Mouse (Mus musculus): ENCODE measurements around the gene Srsf4. TPM values are rescaled to one million over a fixed set of nuclear protein-coding genes. Genes with fewer than 3 reads are reported as not detected.

The Srsf4 gene
- polyA plus RNA-seq, 1 experiment from 2014 or later: 131 TPM

- Histone ChIP-seq H3K27ac (ENCODE audit: low read depth) (no peak overlapping the region), H3K9ac (no peak overlapping the region)
Observed at GRCm38 (mm10) chr4:131833971-131834609, 39.3 kb upstream of the Srsf4 start.

GRCm38 (mm10) chr4:131836351-131836881 lies 37.0 kb upstream of the Srsf4 start:
- Histone ChIP-seq H3K4me2 (peak overlapping the region; percentile 98), H3K4me1 (ENCODE audit: insufficient read depth) (no peaks in the 10 kb centered on the region), H3K27me3 (ENCODE audit: insufficient read depth, low read length) (peaks cover 24% of the 10 kb centered on the region), H3K36me3 (ENCODE audit: insufficient read depth) (no peaks in the 10 kb centered on the region), H3K9me3 (ENCODE audit: low read depth, low read length) (no peaks in the 10 kb centered on the region), H3K4me3 (ENCODE audit: low read depth, low read length) (peak overlapping the region; percentile 66), H3K27ac (ENCODE audit: low read depth) (no peak overlapping the region), H3K9ac (peak overlapping the region; percentile 72)
- DNase-seq: peak; percentile 57
- 0 out of 2 replicates have a peak, but pooled peaks have one; percentile 6 for ATAC-seq (ENCODE audit: insufficient read depth)
- TF ChIP-seq CTCF (IDR thresholded peaks at IDR 0.05; ENCODE audit: low read depth): no peak
- 1% methylated on average over 36 of the region's 39 CpGs for WGBS

More at GRCm38 (mm10) chr4:131833971-131834609, 39.3 kb upstream of the Srsf4 start:
- no peak overlapping the region for H3K4me3 ChIP-seq (ENCODE audit: low read depth, low read length)
- peak; percentile 53 for DNase-seq
- WGBS: 22% methylated on average over 9 of the region's 9 CpGs
- TF ChIP-seq CTCF (IDR thresholded peaks at IDR 0.05; ENCODE audit: low read depth): peak; percentile 52
- no peaks in the 10 kb centered on the region; the same call in 1 of the 2 replicates for H3K4me1 ChIP-seq (ENCODE audit: insufficient read depth)
- no peak for ATAC-seq (ENCODE audit: insufficient read depth)
- no peak overlapping the region for H3K4me2 ChIP-seq
- peaks cover 24% of the 10 kb centered on the region for H3K27me3 ChIP-seq (ENCODE audit: insufficient read depth, low read length)
- H3K9me3 ChIP-seq (ENCODE audit: low read depth, low read length): no peaks in the 10 kb centered on the region
- H3K36me3 ChIP-seq (ENCODE audit: insufficient read depth): no peaks in the 10 kb centered on the region

GRCm38 (mm10) chr4:131836891-131837491 lies 36.4 kb upstream of the Srsf4 start:
- Histone ChIP-seq H3K9ac (peak overlapping the region; percentile 72), H3K4me1 (ENCODE audit: insufficient read depth) (no peaks in the 10 kb centered on the region), H3K4me2 (peak overlapping the region; percentile 98), H3K27ac (ENCODE audit: low read depth) (no peak overlapping the region), H3K27me3 (ENCODE audit: insufficient read depth, low read length) (peaks cover 24% of the 10 kb centered on the region), H3K4me3 (ENCODE audit: low read depth, low read length) (peak overlapping the region; percentile 66), H3K36me3 (ENCODE audit: insufficient read depth) (no peaks in the 10 kb centered on the region), H3K9me3 (ENCODE audit: low read depth, low read length) (no peaks in the 10 kb centered on the region)
- peak; percentile 20; the same call in 1 of the 2 replicates for ATAC-seq (ENCODE audit: insufficient read depth)
- WGBS: under 1% methylated on average over 76 of the region's 76 CpGs
- peak; percentile 66 for DNase-seq
- TF ChIP-seq CTCF (IDR thresholded peaks at IDR 0.05; ENCODE audit: low read depth): no peak

GRCm38 (mm10) chr4:131837872-131838524 lies 35.4 kb upstream of the Srsf4 start, which contains the start of gene Ptpru:
Gene Ptpru, minus strand, starts transcription at chr4:131838288.
- H3K9ac ChIP-seq: peak within 1 kb of the TSS; percentile 72
- peak; percentile 80 for TF ChIP-seq CTCF (IDR thresholded peaks at IDR 0.05; ENCODE audit: low read depth)
- H3K36me3 ChIP-seq (ENCODE audit: insufficient read depth): no peaks in the 10 kb centered on the region
- DNase-seq: peak; percentile 93
- peak; percentile 83 for ATAC-seq (ENCODE audit: insufficient read depth)
- H3K4me2 ChIP-seq: peak within 1 kb of the TSS; percentile 98
- no peaks in the 10 kb centered on the region for H3K9me3 ChIP-seq (ENCODE audit: low read depth, low read length)
- under 1% methylated on average over 72 of the region's 72 CpGs for WGBS
- H3K4me3 ChIP-seq (ENCODE audit: low read depth, low read length): peak within 1 kb of the TSS; percentile 66
- H3K4me1 ChIP-seq (ENCODE audit: insufficient read depth): no peaks in the 10 kb centered on the region
- H3K27ac ChIP-seq (ENCODE audit: low read depth): no peak within 1 kb of the TSS
- peaks cover 24% of the 10 kb centered on the region for H3K27me3 ChIP-seq (ENCODE audit: insufficient read depth, low read length)

GRCm38 (mm10) chr4:131843290-131843743 lies 30.1 kb upstream of the Srsf4 start, which contains the start of gene Mecr:
Gene Mecr, plus strand, starts transcription at chr4:131843470.
- Histone ChIP-seq H3K4me3 (ENCODE audit: low read depth, low read length) (peak within 1 kb of the TSS; percentile 95), H3K27ac (ENCODE audit: low read depth) (no peak within 1 kb of the TSS), H3K9me3 (ENCODE audit: low read depth, low read length) (no peaks in the 10 kb centered on the region), H3K4me1 (ENCODE audit: insufficient read depth) (no peaks in the 10 kb centered on the region), H3K27me3 (ENCODE audit: insufficient read depth, low read length) (no peaks in the 10 kb centered on the region), H3K4me2 (peak within 1 kb of the TSS; percentile 82), H3K36me3 (ENCODE audit: insufficient read depth) (peaks cover 5% of the 10 kb centered on the region; the same call in 1 of the 2 replicates), H3K9ac (peak within 1 kb of the TSS; percentile 74)
- TF ChIP-seq CTCF (IDR thresholded peaks at IDR 0.05; ENCODE audit: low read depth): no peak
- DNase-seq (peak; percentile 97), ATAC-seq (ENCODE audit: insufficient read depth) (peak; percentile 88)
- WGBS: under 1% methylated on average over 37 of the region's 37 CpGs

GRCm38 (mm10) chr4:131845991-131846778 lies 27.2 kb upstream of the Srsf4 start:
- DNase-seq (no peak), ATAC-seq (ENCODE audit: insufficient read depth) (no peak)
- H3K9ac ChIP-seq: no peak overlapping the region
- WGBS: 78% methylated on average over 8 of the region's 8 CpGs
- H3K27me3 ChIP-seq (ENCODE audit: insufficient read depth, low read length): no peaks in the 10 kb centered on the region
- no peak overlapping the region for H3K27ac ChIP-seq (ENCODE audit: low read depth)
- H3K4me2 ChIP-seq: no peak overlapping the region
- H3K4me3 ChIP-seq (ENCODE audit: low read depth, low read length): no peak overlapping the region
- no peaks in the 10 kb centered on the region for H3K9me3 ChIP-seq (ENCODE audit: low read depth, low read length)
- TF ChIP-seq CTCF (IDR thresholded peaks at IDR 0.05; ENCODE audit: low read depth): no peak
- H3K36me3 ChIP-seq (ENCODE audit: insufficient read depth): peaks cover 5% of the 10 kb centered on the region; the same call in 1 of the 2 replicates
- H3K4me1 ChIP-seq (ENCODE audit: insufficient read depth): no peaks in the 10 kb centered on the region

Data from lung, embryonic 14.5 days (tissue).